Mouse (Mus musculus) C2C12 (cell line): Measurements from ENCODE around the gene Tsc2. TPM values are rescaled to one million over a fixed set of nuclear protein-coding genes. Genes with fewer than 3 reads are reported as not detected.

Source experiments
- H3K27me3 ChIP-seq: one replicate; pipeline ENCODE4 v1.6.1; 2011; ENCODE audit not compliant: control insufficient read depth, insufficient read depth, insufficient read length
- H3K36me3 ChIP-seq: one replicate; pipeline ENCODE4 v1.6.1; 2011; ENCODE audit not compliant: control insufficient read depth, insufficient read depth
- H3K4me3 ChIP-seq: one replicate; pipeline ENCODE4 v1.5.1; 2011; ENCODE audit warnings: mild to moderate bottlenecking, control low read depth; ENCODE audit not compliant: poor library complexity, insufficient read depth, severe bottlenecking
- H3K79me2 ChIP-seq: one replicate; pipeline ENCODE4 v1.6.1; 2011; ENCODE audit not compliant: control insufficient read depth, insufficient read depth
- H3K79me3 ChIP-seq: one replicate; pipeline ENCODE4 v1.6.1; 2011; ENCODE audit warnings: low read depth, control low read depth
- H3ac ChIP-seq: one replicate; pipeline ENCODE3; 2011; ENCODE audit warnings: low read depth; ENCODE audit not compliant: control insufficient read depth, insufficient read length
- CEBPB ChIP-seq: IDR thresholded peaks from one replicate; pipeline ENCODE4 v1.6.1; 2011; ENCODE audit warnings: low read depth, mild to moderate bottlenecking, control low read depth, moderate library complexity
- CTCF ChIP-seq: IDR thresholded peaks from one replicate; pipeline ENCODE4 v1.5.1; 2011; ENCODE audit not compliant: control insufficient read depth, insufficient read depth, insufficient read length
- FOSL1 ChIP-seq: IDR thresholded peaks from one replicate; pipeline ENCODE4 v1.8.0; 2011; ENCODE audit warnings: mild to moderate bottlenecking, low read length; ENCODE audit not compliant: poor library complexity, insufficient read depth, severe bottlenecking
- MAX ChIP-seq: IDR thresholded peaks from one replicate; pipeline ENCODE4 v1.6.1; 2011; ENCODE audit warnings: mild to moderate bottlenecking, control low read depth
- MYOD1 ChIP-seq: IDR thresholded peaks from one replicate; pipeline ENCODE4 v1.6.1; 2011; ENCODE audit warnings: low read depth; ENCODE audit not compliant: control insufficient read depth, insufficient read length
- MYOG ChIP-seq: IDR thresholded peaks from one replicate; pipeline ENCODE4 v1.6.1; 2011; ENCODE audit not compliant: control insufficient read depth, insufficient read length; ENCODE audit errors: extremely low read depth
- USF1 ChIP-seq: IDR thresholded peaks from one replicate; pipeline ENCODE4 v1.6.1; 2011; ENCODE audit warnings: low read depth, mild to moderate bottlenecking, control low read depth, moderate library complexity
- polyA plus RNA-seq: library from polyadenylated mRNA; unstranded; fragments of >200 nt; fragmentation: generic; extraction: Trizol; gene quantifications from one replicate; pipeline ENCODE4 v1.2.1, GENCODE M21; 2012; ENCODE audit warnings: missing spikeins

Tsc2 gene
- polyA plus RNA-seq, 1 experiment: 33.3 TPM

DNA sequence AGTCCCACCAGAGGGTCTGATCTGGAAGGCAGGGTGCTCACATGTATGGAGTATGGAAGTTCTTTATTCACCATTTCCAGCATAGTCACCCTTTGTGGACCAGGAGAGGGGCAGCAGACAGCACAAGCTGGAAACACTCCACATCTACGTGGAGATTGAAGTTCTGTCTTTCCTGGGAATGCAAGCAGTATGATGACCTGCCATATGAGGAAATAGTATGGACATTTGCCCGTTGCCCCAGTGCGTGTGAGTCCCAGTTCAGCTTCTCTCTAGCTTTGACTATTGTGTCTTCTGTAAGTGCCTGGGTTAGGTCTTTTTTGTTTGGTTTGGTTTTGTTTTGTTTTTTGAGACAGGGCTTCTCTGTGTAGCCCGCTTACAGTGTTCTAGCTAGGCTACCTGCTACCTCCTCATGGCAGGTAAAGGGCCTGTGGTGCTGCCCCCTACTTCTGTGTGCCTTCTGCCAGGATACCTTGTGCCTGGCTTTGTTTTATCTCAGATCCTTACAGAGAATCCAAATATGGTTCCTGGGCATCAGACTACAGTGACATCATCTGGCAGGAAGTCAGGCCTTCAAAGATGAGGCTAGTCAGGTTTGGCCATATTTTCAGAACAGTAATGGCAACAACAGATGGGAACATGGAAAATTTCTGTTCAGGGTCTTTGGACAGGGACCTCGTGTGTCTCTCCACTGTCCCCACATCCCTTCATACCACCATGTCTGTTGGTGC is 72.0 kb downstream of the Tsc2 start:
- Histone ChIP-seq H3ac (no peak overlapping the region), H3K4me3 (no peak overlapping the region), H3K36me3 (peaks cover 23% of the 10 kb centered on the region), H3K79me3 (peaks cover 58% of the 10 kb centered on the region), H3K79me2 (peaks cover 90% of the 10 kb centered on the region), H3K27me3 (no peaks in the 10 kb centered on the region)
- TF ChIP-seq MYOD1 (no peak), MAX (no peak), MYOG (no peak), CEBPB (no peak), CTCF (no peak), FOSL1 (no peak), USF1 (no peak)

DNA sequence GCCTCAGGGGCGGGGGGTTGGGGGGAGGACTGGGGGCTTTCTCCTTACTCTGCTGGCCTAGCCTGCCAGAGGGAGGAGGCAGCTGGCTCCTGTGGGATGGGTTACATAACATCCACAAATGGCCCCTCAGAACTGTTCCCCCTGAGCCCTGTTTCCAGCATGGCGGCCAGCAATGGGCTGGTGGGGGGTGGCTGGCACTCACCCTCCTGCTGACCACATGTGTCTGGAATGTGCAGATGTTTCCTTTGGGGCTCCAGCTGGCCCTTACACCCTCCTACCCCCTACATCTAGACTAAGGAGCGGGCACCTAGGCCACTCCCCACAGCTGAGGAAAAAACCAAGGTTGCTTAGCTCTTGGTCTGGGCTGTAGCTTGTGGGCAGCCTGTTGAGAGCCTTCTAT is 73.3 kb downstream of the Tsc2 start:
- Histone ChIP-seq H3K4me3 (no peak overlapping the region), H3K79me3 (peaks cover 68% of the 10 kb centered on the region)
- TF ChIP-seq MAX (no peak), MYOD1 (peak; percentile 35), CTCF (no peak), FOSL1 (no peak), USF1 (no peak), MYOG (no peak), CEBPB (no peak)

DNA sequence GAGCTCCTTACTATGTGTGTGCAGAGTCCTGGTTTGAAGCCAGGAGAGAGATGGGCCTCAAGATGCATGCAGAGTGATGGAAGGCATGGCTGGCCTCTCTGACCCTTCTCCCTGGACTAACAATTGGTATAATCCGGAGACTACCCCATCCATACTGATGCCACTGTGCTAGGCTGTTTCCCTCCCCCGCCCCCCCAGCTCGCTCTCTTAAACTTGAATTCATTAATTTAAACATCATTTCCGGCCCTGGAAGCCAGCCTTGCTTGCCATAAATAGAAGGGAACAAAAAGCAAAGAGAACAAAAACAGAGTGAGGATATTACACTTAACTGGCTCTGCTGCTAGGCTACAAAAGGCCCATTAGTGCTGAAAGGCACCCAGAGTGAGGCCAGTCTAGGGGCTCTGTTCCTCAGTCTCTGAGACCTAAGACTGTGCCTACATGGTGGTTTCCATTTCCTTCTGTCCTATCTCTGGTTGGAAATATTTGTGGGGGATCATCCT is 73.8 kb downstream of the Tsc2 start:
- peaks cover 73% of the 10 kb centered on the region for H3K79me3 ChIP-seq
- TF ChIP-seq USF1: no peak
- TF ChIP-seq FOSL1: no peak
- no peak for TF ChIP-seq MAX
- no peak for TF ChIP-seq MYOD1
- TF ChIP-seq CEBPB: no peak
- TF ChIP-seq MYOG: no peak
- no peak for TF ChIP-seq CTCF
- no peak overlapping the region for H3K4me3 ChIP-seq
- H3K27me3 ChIP-seq: no peaks in the 10 kb centered on the region
- H3ac ChIP-seq: no peak overlapping the region
- H3K79me2 ChIP-seq: peaks cover 100% of the 10 kb centered on the region
- peaks cover 15% of the 10 kb centered on the region for H3K36me3 ChIP-seq

More for the DNA sequence above, 73.3 kb downstream of the Tsc2 start:
- H3K27me3 ChIP-seq: no peaks in the 10 kb centered on the region
- H3K36me3 ChIP-seq: peaks cover 17% of the 10 kb centered on the region
- peaks cover 99% of the 10 kb centered on the region for H3K79me2 ChIP-seq
- no peak overlapping the region for H3ac ChIP-seq

DNA sequence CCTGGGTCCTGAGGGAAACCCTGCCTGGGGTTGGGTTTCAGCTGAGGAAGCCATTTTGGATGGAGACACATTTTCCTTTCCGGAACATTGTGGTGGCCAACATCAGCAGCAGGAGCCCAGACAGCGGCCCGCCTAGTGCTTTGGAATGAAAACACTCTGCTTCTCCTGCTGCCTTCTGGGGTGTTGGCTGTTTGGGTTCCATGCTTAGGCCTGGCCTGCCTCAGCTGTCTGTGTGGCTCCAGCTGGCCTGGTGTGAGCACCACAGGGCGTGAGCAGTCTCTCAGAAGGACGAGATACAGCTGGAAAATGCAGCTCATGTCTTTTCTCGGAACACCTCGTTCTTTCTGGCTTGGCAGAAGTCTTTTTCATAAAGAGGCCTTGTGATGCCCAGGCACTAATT is 75.3 kb downstream of the Tsc2 start:
- H3ac ChIP-seq: no peak overlapping the region
- no peak overlapping the region for H3K4me3 ChIP-seq
- H3K79me2 ChIP-seq: peaks cover 100% of the 10 kb centered on the region
- peaks cover 15% of the 10 kb centered on the region for H3K36me3 ChIP-seq
- TF ChIP-seq FOSL1: no peak
- no peak for TF ChIP-seq MYOD1
- no peak for TF ChIP-seq MAX
- no peak for TF ChIP-seq CTCF
- no peak for TF ChIP-seq CEBPB
- no peak for TF ChIP-seq MYOG
- TF ChIP-seq USF1: no peak
- H3K27me3 ChIP-seq: no peaks in the 10 kb centered on the region
- peaks cover 82% of the 10 kb centered on the region for H3K79me3 ChIP-seq

DNA sequence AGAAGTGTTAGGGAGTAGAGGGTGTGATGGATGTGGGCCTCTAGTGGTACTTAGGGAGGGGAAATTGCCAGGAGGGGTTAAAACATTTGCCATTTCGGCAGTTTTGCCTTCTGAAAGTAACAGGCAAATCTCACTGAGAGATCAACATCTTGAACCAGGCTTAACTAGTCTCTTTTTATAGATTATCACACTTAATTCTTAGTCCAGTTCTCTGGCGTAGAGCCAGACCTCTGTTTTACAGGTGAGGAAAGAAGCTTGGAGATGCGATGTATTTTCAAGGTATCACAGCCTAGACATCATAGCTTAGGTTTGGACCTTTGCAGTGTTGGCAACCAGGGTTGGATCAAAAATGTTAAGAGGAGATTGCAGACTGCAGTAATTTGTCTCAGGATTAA is 81.4 kb downstream of the Tsc2 start:
- Histone ChIP-seq H3K79me3 (peaks cover 46% of the 10 kb centered on the region), H3ac (peak overlapping the region; percentile 85), H3K79me2 (peaks cover 60% of the 10 kb centered on the region), H3K27me3 (no peaks in the 10 kb centered on the region), H3K36me3 (peaks cover 8% of the 10 kb centered on the region), H3K4me3 (peak overlapping the region; percentile 42)
- TF ChIP-seq MYOG (no peak), FOSL1 (no peak), CTCF (no peak), MAX (no peak), CEBPB (no peak), MYOD1 (no peak), USF1 (no peak)
